Mouse (Mus musculus) forebrain, postnatal 0 days (tissue): ENCODE results near the gene Icosl. TPM values are rescaled to one million over a fixed set of nuclear protein-coding genes. Genes with fewer than 3 reads are reported as not detected.
"Not testable (repeated sequence)": the region's sequence is repeated elsewhere in the genome, so short reads cannot be mapped to it uniquely, and the experiment has no call there.

Experiments used
- ATAC-seq: fragments of 200-750 bp; cut with Nextera tagmentation; 2 replicates; pipeline ENCODE4 v1.8.0; 2017; ENCODE audit warnings: mild to moderate bottlenecking, moderate library complexity
- DNase-seq: peaks from one replicate; pipeline ENCODE4 v3.0.0-alpha.2; 2015
- H3K27ac ChIP-seq: fragments of 300-500 bp; sonication (generic); 2 replicates; pipeline ENCODE4 v1.5.1; 2014; ENCODE audit warnings: low read depth, mild to moderate bottlenecking, antibody characterized with exemption, low read length, moderate library complexity, mixed read lengths
- H3K27me3 ChIP-seq: fragments of 300-500 bp; sonication (generic); 2 replicates; pipeline ENCODE4 v1.6.1; 2014; ENCODE audit warnings: mild to moderate bottlenecking, low read length, mixed read lengths; ENCODE audit not compliant: insufficient read depth
- H3K36me3 ChIP-seq: fragments of 300-500 bp; sonication (generic); 2 replicates; pipeline ENCODE4 v1.6.1; 2014; ENCODE audit warnings: mild to moderate bottlenecking, moderate library complexity; ENCODE audit not compliant: insufficient read depth
- H3K4me1 ChIP-seq: fragments of 300-500 bp; sonication (generic); 2 replicates; pipeline ENCODE4 v1.6.1; 2014; ENCODE audit warnings: antibody characterized with exemption; ENCODE audit not compliant: insufficient read depth
- H3K4me2 ChIP-seq: fragments of 300-500 bp; sonication (generic); 2 replicates; pipeline ENCODE4 v1.6.1; 2014; ENCODE audit warnings: low read depth, mild to moderate bottlenecking, moderate library complexity
- H3K4me3 ChIP-seq: fragments of 300-500 bp; sonication (generic); 2 replicates; pipeline ENCODE4 v1.5.1; 2014; ENCODE audit warnings: low read depth, low read length, mixed read lengths
- H3K9ac ChIP-seq: fragments of 300-500 bp; sonication (generic); 2 replicates; pipeline ENCODE4 v1.6.1; 2014; ENCODE audit warnings: mild to moderate bottlenecking
- H3K9me3 ChIP-seq: fragments of 300-500 bp; sonication (generic); 2 replicates; pipeline ENCODE4 v1.6.1; 2016; ENCODE audit warnings: low read length
- CTCF ChIP-seq: sonication (generic); IDR thresholded peaks from 2 replicates; pipeline ENCODE4 v1.5.1; 2016; ENCODE audit warnings: antibody characterized with exemption, control low read depth, low read depth
- WGBS: fragments of 180-500 bp; shearing (Covaris S2); extraction: QIAGEN DNeasy Blood & Tissue Kit; methylation state at CpG from one replicate; pipeline ENCODE4 v1.1.7; 2014; 5-methylcytosine and 5-hydroxymethylcytosine counted together
- polyA plus RNA-seq: library from polyadenylated mRNA; unstranded; fragments of >200 nt; fragmentation: Nextera tagmentation; extraction: Ambion mirVana; gene quantifications from 2 replicates; pipeline ENCODE4 v1.2.1, GENCODE M21; 2015
- total RNA-seq: library from RNA; depleted of rRNA; stranded (reverse); fragments of >200 nt; gene quantifications from 2 replicates; pipeline ENCODE4 v1.2.3, GENCODE M21; 2014

Gene Icosl
- total and polyA plus RNA-seq, 2 experiments from 2014 or later = 0.91 to 1.9 TPM

DNA sequence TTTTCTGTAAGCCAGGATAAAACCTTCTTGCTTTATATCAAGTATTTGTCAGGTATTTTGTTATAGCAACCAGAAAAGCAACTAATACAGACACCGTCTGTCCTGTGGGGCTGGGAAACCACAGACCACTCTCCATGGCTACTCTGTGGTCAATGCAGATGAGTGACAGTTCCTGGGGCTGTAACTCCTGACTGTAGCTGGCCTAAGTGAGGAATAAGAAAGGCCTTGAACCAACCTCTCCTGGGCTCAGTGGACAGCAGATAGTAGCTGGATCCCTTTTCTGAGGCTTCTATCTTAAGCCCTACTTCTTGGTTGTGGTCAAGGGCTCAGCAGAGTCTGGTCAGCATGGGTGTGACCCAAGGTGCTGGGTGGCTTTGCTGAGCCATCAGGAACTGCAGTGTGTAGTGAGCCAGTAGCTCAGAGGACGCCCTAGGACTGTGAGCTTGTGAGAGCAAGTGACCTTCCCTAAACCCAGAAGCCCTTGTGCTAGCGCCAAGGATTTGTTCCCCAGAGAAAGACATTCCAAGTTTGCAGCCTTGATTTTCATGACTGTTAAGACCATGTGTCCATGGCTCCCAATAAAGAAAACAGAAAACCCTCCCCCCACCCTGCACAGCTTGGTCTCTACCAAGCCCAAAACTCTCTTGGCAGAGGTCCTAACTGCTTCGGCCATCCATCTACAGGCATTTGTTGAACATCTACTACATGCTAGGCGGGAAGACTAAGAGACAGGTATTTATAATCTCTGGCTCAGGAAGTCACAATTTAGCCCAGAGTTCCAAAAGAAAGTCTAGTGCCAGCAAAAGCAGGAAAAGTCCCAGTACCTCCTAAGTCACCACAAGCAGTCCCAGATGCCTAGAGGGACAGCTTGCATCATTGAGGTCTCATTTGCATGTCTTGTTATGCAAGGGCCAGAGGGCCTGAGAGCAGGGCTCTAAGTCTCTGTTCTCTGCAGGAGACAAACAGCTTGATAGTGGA is 27.1 kb downstream of the Icosl start:
- WGBS = 83% methylated on average over 5 of the region's 5 CpGs
- Histone ChIP-seq H3K4me3 (no peak overlapping the region), H3K4me1 (no peaks in the 10 kb centered on the region), H3K9ac (no peak overlapping the region), H3K27me3 (no peaks in the 10 kb centered on the region), H3K9me3 (no peaks in the 10 kb centered on the region), H3K27ac (no peak overlapping the region), H3K4me2 (no peak overlapping the region), H3K36me3 (no peaks in the 10 kb centered on the region)
- no peak for DNase-seq
- ATAC-seq = no peak
- no peak for TF ChIP-seq CTCF

DNA sequence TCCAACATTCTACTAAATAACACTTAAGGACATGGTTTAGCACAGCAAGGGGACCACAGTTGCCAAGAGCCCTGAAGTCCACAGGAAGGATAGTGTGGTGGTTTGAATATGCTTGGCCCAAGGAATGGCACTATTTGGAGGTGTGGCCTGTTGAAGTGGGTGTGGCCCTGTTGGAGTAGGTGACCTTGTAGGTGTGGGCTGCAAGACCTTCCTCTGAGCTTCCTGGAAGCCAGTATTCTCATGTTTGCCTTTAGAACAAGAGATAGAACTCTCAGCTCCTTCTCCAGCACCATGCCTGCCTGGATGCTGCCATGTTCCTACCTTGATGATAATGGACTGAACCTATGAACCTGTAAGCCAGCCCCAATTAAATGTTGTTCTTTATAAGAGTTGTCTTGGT is 30.8 kb downstream of the Icosl start:
- not testable (repeated sequence) for H3K4me2 ChIP-seq, H3K27ac ChIP-seq, H3K9ac ChIP-seq, H3K4me1 ChIP-seq, H3K27me3 ChIP-seq, H3K9me3 ChIP-seq, H3K4me3 ChIP-seq, ATAC-seq, H3K36me3 ChIP-seq, DNase-seq

DNA sequence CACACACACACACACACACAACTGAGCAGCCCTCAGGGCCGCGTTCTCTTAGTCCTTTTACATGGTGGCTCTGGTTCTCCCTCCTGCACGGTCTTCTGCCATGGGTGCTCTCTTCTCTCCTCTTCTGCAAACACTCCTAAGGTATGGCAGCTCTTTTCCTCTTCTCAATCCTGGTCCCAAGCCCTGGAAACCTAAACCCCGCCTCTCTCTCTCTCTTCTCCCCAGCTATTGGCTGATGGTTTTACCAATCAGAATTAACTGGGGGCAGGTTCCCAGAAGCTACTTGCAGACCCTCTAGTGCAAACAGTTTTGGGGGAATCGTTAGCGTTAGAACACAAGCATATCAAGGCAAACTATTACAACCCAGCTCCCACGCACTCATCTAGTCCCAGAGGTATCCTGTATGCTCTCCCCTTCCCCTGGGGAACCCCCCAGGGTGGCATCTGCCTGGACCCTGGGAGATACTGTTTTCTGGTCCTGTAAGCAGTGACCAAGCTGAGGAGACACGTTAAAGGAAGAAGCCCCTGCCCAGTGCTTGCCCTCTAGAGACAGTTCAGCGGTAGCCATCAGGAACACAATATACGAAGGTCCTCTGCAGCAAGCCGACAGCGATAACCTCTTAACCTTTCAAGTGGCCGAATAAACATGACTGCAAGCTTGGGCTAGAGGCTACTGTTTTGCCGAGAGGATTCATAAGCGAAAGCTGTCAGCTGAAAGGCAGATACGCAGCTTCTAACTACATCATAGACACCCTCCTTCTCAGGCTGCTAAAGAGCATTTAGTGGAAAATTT is 32.1 kb downstream of the Icosl start:
- no peaks in the 10 kb centered on the region for H3K27me3 ChIP-seq
- ATAC-seq (peak; percentile 88), DNase-seq (peak; percentile 49)
- 40% methylated on average over 16 of the region's 16 CpGs for WGBS
- no peak for TF ChIP-seq CTCF
- no peaks in the 10 kb centered on the region for H3K36me3 ChIP-seq
- H3K9ac ChIP-seq = no peak overlapping the region
- H3K4me1 ChIP-seq = 0 out of 2 replicates have a peak, but pooled peaks cover 4% of the 10 kb centered on the region
- no peak overlapping the region for H3K4me3 ChIP-seq
- H3K27ac ChIP-seq = no peak overlapping the region
- H3K9me3 ChIP-seq = no peaks in the 10 kb centered on the region
- peak overlapping the region; percentile 23 for H3K4me2 ChIP-seq

DNA sequence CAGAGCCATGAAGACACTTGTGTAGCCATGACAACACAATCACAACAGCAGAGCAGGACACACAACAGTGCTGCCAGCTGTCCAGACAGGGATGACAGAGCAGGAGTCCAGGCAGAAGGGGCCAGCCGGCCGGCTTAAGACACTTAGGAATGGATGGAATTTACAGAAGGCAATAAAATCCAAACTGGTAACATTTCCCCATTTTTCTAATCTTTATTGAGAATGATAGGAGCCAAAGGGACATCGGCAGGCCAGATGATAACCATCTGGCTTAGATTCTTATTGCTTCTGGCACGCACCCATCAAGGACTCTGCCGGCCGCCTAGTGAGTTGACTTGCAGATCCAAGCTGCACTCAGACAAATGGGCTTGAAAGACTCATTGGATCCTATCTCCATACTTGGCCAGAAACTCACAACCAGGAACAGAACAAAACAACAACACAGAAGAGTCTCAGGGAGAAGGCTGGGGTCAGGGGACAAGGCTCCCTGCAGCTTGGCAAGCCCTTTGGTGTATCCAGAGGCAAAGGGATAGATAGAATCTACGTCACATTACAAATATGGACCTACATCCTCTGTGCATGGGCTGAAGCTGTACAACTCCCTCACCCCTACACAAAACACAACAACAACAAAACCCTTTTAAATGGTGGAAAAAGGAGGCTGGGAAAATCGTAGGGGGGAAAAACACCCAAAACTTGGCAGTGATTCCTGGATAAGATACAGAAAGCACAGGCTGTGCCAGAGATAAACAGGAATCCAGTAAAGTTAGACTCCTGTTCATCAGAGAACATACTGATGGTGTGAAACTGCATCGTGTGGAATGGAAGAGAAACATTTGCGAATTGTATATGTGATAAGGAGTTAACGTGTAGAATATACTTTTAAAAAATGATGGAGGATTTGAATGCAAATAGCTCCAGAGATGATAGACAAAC is 35.7 kb downstream of the Icosl start:
- whole genome bisulfite sequencing = 45% methylated on average over 11 of the region's 11 CpGs
- H3K4me3 ChIP-seq = no peak overlapping the region
- no peaks in the 10 kb centered on the region for H3K36me3 ChIP-seq
- no peaks in the 10 kb centered on the region for H3K27me3 ChIP-seq
- no peaks in the 10 kb centered on the region for H3K9me3 ChIP-seq
- no peak for TF ChIP-seq CTCF
- DNase-seq = peak; percentile 77
- no peak overlapping the region for H3K4me2 ChIP-seq
- 0 out of 2 replicates have a peak, but pooled peaks cover 4% of the 10 kb centered on the region for H3K4me1 ChIP-seq
- H3K27ac ChIP-seq = peak overlapping the region; percentile 9; the same call in 1 of the 2 replicates
- peak; percentile 51 for ATAC-seq
- no peak overlapping the region for H3K9ac ChIP-seq

DNA sequence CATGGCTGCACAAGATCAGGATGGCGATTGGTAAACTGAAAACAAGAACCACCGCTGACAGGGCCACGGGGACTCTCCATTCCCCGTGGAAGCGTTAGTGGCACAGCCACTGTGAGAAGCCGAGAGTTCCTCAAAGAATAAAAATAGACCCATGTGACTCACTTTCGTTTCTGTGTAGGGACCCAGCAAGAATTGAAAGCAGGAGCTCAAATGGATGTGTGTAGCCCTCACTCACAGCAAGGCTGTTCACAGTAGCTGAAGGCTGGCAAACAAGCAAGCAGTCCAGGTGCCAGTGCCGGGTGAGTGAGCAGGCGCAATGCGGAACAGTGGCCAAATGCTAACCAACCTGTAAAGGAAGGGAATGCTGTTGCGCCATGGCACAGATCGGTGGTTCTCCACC is 36.4 kb downstream of the Icosl start:
- TF ChIP-seq CTCF = no peak
- 51% methylated on average over 12 of the region's 12 CpGs for WGBS
- DNase-seq = peak; percentile 43
- Histone ChIP-seq H3K4me1 (0 out of 2 replicates have a peak, but pooled peaks cover 4% of the 10 kb centered on the region), H3K4me3 (no peak overlapping the region), H3K4me2 (no peak overlapping the region), H3K36me3 (no peaks in the 10 kb centered on the region), H3K9me3 (no peaks in the 10 kb centered on the region), H3K27me3 (no peaks in the 10 kb centered on the region), H3K9ac (no peak overlapping the region), H3K27ac (peak overlapping the region; percentile 50; the same call in 1 of the 2 replicates)
- ATAC-seq = peak; percentile 44

DNA sequence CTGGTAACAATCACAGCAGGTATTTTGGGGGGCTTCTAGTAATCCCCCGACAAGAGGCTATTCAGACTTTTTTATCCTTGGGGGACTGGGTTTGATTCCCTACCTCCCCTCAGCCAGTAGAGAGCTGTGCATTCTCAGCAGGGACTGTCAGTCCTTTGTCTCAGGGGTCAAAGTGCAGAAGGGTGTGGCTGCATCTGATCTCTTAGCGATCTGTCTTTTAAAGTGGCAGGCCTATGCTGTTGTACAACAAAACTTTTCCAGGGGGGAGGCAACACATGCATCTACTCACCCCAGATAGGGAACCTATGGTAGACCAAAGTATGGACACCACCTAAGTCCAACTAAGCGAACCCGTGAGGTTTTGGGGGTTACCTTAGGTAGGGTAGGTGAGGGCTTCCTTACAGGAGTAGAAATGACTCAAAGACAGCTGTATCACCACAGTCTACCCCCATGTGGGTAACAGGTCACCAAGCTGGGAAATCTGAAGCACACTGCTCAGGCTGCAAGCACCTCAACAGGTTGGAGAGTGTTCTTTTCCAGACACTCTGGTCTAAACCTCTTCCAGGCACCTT is 45.5 kb downstream of the Icosl start:
- no peaks in the 10 kb centered on the region for H3K9me3 ChIP-seq
- no peaks in the 10 kb centered on the region for H3K36me3 ChIP-seq
- DNase-seq = no peak
- no peak for TF ChIP-seq CTCF
- H3K27me3 ChIP-seq = no peaks in the 10 kb centered on the region
- H3K4me2 ChIP-seq = no peak overlapping the region
- H3K4me1 ChIP-seq = no peaks in the 10 kb centered on the region
- H3K9ac ChIP-seq = no peak overlapping the region
- no peak overlapping the region for H3K27ac ChIP-seq
- 56% methylated on average over 4 of the region's 4 CpGs for WGBS
- no peak overlapping the region for H3K4me3 ChIP-seq
- ATAC-seq = no peak
